Mouse (Mus musculus): ENCODE measurements around the gene Atg4b.
"Not testable (repeated sequence)": the region's sequence is repeated elsewhere in the genome, so short reads cannot be mapped to it uniquely, and the experiment has no call there.

Gene Atg4b

DNA sequence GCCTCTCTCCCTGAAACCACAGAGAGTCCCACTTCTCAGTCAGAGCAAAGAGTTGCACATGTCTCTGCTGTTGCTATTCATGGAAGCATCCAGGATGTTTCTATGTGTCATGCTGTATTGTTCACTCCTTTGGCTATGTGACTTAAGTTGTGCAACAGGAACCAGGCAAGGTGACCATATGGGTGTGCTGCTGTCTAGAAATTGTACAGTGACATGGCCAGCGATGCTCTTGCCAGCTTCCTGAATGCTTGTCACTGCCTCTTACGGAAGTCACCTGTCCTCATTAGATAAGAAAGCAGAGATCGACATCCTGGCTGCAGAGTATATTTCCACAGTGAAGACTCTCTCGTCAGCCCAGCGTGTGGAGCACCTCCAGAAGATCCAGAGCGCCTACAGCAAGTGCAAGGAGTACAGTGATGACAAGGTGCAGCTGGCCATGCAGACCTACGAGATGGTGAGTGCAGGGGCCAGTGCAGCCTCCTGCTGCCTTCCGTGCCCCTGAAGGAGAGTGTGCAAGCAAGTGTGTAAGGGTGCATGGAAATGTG is 60.3 kb downstream of the Atg4b start:
- DNase-seq (ENCODE audit: extremely low read depth, insufficient read length, low spot score) = no peak

DNA sequence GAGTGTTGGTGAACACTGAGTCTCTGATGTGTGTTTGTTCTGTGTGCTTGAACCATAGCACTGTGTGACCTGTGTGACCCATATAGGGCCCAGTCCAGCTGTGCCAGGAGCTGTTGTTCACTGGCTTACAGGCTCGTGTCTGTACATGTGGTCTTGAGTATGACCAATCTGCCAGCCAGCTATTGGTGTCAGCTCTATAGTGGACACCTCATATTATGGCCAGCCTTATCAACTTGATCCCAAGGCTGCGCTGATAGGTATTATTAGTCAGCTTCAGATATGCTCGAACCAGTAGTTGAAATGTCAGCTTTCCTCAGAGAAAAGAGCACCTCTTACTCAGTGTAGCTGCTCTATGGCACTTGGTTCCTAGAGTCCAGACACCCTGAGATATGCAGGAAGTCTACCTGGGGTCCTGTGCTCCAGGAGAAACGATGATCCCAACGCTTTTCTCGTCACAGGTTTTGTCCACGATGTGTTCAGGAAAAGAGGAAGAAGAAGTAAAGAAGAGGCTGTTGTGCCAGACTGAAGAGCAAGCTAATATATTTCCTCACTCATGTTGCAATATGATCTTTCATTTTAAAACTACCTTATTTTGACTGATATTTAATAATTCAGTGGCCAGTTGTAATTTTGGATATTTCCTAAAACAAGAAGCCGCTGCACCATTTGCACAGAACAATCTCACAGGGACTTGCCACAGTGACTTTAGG is 66.7 kb downstream of the Atg4b start:
- DNase-seq (ENCODE audit: extremely low read depth, insufficient read length, low spot score) = no peak

DNA sequence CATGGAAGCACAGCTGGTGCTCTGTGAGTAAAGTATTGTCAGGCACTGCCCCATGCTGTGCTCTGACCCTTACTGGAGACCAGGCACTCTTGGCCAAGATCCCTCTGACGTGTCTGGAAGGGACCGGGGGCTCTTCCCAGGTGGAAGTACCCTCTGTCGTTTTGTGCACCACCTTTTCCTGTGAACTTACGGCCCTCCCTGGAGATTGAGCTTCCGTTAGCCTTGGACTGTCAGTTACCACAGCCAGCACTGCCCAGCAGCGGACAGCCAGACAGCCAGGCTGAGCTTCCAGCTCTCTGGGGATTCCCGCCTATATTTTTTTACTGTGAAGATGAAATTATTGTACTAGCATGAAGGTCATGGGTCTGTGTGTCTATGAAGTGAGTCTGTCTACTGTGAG is 67.4 kb downstream of the Atg4b start:
- DNase-seq (ENCODE audit: extremely low read depth, insufficient read length, low spot score) = no peak

DNA sequence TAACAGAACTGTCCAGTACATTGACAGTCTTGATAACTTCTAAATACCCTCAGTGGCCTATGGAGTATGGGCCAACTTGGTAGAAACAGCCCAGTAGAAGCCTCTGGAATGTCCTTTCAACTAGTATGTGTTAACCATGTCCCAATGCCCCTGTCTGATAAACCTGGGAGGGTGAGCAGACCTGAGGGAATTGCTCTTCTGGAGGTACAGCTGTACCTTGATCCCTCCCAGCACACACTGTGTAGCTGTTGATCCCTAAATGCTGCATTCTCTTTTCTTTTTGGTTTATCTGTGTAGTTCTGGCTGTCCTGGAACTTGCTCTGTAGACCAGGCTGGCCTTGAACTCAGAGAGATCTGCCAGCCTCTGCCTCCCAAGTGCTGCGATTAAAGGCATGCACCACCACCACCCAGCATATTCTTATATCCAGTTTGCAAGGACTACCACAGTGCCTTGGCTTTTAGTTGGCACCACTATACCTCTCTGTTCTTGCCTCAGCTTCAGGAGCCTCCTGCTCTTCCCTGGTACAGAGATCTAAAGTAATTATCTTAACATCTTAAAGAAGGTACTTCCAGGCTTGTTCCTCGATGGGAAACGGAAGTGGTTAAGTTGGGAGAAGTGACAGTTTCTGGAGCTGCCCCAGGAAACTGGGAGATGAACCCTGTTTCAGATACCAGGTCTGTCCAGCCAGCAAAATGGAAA is 72.6 kb downstream of the Atg4b start:
- DNase-seq (ENCODE audit: extremely low read depth, insufficient read length, low spot score) = no peak

DNA sequence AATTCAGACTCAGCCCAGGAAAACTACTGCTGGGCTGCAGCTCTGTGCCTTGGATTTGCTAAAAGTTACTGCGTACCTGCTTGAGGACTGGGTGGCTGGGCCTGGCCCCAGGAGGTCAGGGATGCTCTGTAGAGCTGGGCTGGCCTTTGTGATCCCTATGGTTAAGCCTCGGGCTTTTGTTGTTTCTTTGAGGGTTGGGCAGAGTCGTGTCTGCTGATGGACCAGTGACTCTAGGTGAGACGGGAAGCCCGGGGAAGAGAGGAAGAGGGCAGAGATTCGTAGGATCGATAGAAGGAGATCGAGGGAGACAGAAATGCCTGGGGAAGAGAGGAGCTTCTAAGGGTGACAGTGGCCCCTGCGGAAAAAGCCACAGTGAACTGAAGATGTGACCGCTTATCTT is 73.3 kb downstream of the Atg4b start, which contains the start of gene D2hgdh:
D2hgdh (plus strand) TSS at position 301 of the 400 bp plus-strand sequence.
- DNase-seq (ENCODE audit: extremely low read depth, insufficient read length, low spot score) = no peak

DNA sequence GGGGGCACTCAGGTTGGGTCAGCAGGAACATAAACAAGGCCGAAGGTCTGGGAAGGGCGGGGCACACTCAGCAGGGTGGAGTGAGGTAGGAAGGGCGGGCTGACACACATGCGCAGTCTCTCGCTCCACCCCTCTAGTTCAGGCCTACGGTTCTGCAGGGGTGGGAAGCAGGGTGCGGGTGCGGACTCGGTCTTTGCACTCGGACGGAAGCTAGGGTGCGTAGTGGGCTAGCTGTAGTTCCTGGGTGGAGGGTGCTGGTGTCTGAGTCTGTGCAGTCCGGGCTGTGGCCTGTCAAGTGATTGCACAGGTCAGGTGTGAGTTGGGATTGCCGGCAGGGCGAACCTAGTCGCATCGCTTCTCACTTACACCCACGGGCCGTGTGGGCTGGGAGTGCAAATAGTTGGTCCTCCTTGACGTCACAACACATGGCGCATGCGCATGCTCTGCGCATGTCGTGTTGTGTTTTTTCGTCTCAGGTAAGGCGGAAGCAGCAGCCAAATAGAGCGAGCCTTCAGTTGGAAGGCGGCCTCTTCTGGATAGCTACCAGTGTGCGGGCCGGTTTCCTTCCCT is 73.9 kb downstream of the Atg4b start:
- peak; percentile 96 for DNase-seq (ENCODE audit: extremely low read depth, insufficient read length, low spot score)

DNA sequence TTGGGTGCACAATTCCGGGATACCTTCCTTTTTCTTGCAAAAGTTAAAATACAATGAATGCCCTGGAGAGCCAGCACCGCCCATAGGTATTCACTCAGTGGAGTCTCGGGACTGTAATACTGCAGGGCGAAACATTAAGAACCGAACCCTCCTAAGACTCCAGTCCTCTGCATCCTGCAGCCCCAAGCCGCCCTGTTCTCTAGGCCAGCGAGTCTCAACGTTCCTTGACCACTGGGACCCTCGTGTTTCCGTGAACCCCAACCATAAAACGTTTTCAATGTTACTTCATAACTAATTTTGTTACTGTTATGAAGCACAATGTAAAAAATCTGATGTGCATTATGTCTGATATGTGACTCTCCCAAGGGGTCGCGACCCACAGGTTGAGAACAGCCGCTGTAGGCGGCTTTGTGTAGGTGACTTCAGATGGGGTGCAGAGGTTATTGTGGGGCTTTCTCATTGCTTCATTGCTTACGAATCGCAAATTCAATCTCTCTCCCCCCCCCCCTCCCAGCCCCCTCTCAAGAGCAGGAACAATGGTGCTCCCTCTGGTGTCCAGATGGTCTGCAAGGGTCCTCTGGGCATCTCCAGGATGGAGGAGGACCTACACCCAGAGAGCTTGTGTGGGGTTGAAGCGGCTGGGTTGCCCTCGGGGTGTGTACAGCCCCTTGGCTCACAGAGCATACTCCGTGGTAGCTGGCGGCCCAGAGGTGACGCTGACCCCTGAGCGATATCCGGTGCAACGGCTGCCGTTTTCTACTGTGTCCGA is 74.7 kb downstream of the Atg4b start:
- no peak for DNase-seq (ENCODE audit: extremely low read depth, insufficient read length, low spot score)

DNA sequence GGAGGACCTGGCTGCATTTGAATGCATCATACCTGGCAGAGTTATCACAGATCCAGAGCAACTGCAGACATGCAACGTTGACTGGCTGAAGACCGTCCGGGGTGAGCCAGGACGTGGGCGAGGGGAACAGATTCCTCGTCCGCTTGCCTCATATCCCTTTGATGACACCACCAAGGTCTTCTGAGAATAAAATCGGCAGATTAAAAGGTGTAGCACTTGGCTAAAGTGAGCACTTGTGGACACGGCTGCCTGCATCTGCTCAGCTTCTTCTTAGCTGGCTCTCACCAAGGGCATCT is 75.2 kb downstream of the Atg4b start:
- no peak for DNase-seq (ENCODE audit: extremely low read depth, insufficient read length, low spot score)

DNA sequence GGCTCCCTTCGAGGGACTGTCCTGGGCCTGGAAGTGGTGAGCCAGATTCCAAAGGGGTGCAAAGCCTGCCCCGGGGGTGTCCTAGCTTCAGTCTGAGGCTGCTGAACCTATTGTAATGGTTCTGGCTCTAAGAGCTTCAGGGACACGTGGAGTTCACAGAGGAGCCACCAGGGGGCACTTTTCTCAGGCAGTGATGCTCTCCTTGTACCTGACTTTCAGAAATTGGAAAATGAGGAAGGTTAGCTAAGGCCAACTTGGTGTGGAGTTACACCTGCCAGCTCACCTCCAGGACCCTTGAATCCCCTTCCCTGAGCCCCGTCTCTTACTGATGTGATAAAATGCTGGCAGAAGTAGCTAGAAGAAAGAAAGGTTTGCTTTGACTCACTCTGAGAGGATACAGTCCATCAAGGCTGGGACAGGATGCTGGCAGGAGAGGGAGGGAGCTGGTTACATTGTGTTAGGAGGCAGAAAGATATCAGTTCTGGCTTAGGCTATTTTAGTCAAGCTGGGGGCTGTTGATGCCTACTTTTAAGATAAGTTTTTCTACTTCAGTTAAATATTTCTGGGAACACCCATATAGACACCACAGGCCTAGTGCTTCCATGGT is 81.6 kb downstream of the Atg4b start:
- not testable (repeated sequence) for DNase-seq (ENCODE audit: extremely low read depth, insufficient read length, low spot score)

DNA sequence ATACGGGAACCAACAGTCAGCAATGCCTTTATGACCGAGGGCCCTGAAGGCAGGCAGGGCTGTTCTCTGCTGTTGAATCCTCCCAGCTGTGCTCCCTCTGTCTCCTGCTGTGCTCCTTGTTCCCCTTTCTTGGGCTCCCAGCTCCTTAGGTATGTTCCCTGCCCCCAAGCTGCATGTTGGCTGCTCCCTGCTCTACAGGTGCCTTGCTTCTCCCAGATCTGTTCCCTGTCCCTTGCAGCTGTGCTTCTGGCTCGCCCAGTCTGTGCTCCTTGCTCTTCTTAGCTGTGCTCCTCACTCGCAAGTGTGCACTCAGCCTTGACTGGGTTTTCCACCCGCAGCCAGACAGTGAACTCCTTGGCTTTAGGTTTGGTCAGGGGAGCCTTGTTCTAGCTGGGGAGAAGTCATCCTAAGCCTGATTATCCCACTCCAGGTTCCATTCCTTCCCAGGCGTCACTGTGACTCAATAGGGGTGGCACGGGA is 83.4 kb downstream of the Atg4b start:
- DNase-seq (ENCODE audit: extremely low read depth, insufficient read length, low spot score) = no peak

DNA sequence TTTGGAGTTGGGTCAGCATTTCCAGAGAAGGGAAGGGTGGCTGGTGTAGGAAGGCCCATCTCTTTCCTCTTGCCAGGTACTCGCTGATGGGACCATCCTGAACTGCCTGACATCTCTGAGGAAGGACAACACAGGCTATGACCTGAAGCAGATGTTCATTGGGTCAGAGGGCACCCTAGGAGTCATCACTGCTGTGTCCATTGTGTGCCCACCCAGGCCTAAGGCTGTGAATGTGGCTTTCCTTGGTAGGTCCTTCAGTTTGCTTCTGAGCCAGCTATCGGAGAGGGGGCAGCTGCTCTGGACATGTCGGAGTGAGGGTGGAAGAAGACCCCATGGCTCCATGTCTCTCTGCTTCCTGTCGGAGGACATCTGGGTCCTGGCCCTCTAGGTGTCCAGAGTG is 83.9 kb downstream of the Atg4b start:
- no peak for DNase-seq (ENCODE audit: extremely low read depth, insufficient read length, low spot score)

DNA sequence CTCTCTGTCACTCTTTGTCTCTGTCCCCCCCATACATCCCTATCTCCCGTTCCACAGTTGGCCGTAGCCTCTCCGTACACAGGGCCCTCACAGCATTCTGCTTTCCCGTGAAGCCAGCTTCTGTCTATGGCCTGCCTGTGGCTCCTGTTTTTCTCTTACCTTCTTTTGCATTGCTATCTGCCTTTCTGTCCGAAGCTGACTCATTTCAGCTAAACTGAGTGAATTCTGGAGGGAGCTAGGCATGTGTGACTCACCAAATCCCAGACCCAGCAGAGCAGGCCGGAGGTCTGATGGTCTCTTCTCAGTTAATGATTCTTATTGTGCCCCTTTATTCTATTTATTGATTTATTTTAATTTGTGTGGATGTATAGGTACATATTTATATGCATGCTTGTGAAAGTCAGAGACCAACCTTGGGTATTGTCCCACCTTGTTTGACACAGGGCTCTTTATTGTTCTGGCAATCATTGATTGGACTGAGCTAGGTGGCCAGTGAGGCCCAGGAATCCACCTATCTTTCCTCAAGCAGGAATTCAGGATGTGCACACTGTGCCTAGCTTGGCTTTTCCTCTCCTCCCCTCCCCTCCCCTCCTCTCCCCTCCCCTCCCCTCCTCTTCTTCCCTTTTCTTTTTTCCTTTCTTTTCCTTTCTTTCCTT is 84.7 kb downstream of the Atg4b start:
- DNase-seq (ENCODE audit: extremely low read depth, insufficient read length, low spot score) = peak; percentile 45

DNA sequence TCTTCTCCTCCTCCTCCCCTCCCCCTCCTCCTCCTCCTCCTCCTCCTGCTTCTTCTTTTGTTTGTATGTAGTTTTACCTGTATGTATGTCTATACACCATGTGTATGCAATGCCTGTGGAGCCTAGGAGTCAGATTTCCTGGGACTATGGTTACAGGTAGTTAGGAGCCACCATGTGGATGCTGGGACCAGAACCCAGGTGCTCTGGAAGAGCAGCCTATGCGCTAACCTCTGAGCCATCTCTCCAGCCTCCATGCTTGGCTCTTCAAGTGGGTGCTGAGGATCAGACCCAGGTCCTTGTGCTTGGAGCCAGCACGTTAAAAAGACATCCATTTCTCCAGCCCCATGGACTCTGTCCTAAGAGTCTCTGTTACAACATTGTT is 85.2 kb downstream of the Atg4b start:
- DNase-seq (ENCODE audit: extremely low read depth, insufficient read length, low spot score) = no peak

DNA sequence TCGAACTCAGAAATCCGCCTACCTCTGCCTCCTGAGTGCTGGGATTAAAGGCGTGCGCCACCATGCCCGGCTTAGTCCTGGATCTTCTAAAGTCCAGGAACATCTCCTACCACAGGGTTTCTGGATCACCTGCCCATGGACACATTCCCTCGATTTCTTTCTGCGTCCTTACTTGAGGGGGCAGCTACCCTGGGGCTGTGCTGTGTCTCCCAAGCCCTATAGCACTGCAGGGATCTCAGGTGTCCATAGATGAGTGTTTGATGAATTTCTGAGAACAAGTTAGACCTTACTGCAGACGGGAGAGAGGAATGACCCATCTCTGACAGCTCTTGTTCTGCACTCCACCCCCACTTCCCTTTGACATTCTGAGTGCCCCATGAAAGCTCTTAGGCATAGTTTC is 86.0 kb downstream of the Atg4b start:
- DNase-seq (ENCODE audit: extremely low read depth, insufficient read length, low spot score) = no peak

DNA sequence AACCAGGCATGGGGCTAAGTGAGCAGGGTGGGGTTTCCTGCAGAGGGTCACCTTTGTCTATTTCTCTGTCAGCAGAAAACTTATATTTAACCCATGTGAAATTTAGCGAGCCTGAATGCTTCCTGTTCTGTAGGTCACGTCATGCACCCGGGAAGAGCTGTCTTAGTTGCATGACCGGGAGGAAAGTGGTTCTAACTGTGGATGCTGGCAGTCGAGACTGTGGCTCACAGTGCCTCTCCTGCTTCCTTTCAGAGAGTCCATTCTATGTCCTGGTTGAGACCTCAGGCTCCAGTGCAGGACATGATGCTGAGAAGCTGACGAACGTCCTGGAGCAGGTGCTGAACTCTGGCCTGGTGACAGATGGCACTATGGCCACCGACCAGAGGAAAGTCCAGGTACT is 87.3 kb downstream of the Atg4b start:
- not testable (repeated sequence) for DNase-seq (ENCODE audit: extremely low read depth, insufficient read length, low spot score)
